Mouse (Mus musculus): ENCODE results near the gene Mapk8ip2.

Gene Mapk8ip2

GRCm38 (mm10) chr15:89452906-89453864 is 528 bp upstream of the Mapk8ip2 start:
- peak; percentile 34 for DNase-seq (ENCODE audit: low spot score)

GRCm38 (mm10) chr15:89454857-89455256 is 1.1 kb downstream of the Mapk8ip2 start:
- no peak for DNase-seq (ENCODE audit: low spot score)

GRCm38 (mm10) chr15:89455642-89456041 is 1.9 kb downstream of the Mapk8ip2 start:
- no peak for DNase-seq (ENCODE audit: low spot score)

- DNase-seq (ENCODE audit: low spot score) = peak; percentile 20
These were observed 5.2 kb downstream of the Mapk8ip2 start for GRCm38 (mm10) chr15:89458942-89459341.

- no peak for DNase-seq (ENCODE audit: low spot score)
These were observed 6.1 kb downstream of the Mapk8ip2 start for GRCm38 (mm10) chr15:89459821-89460220.

GRCm38 (mm10) chr15:89460298-89460697 is 6.6 kb downstream of the Mapk8ip2 start:
- no peak for DNase-seq (ENCODE audit: low spot score)

GRCm38 (mm10) chr15:89461321-89461720 is 7.6 kb downstream of the Mapk8ip2 start:
- no peak for DNase-seq (ENCODE audit: low spot score)

GRCm38 (mm10) chr15:89462176-89462575 is 8.5 kb downstream of the Mapk8ip2 start:
- DNase-seq (ENCODE audit: low spot score) = no peak

- DNase-seq (ENCODE audit: low spot score) = no peak
These were observed 9.9 kb downstream of the Mapk8ip2 start for GRCm38 (mm10) chr15:89463334-89464235.

- DNase-seq (ENCODE audit: low spot score) = no peak
These were observed 11.3 kb downstream of the Mapk8ip2 start for GRCm38 (mm10) chr15:89465052-89465451.

- DNase-seq (ENCODE audit: low spot score) = no peak
These were observed 14.9 kb downstream of the Mapk8ip2 start for GRCm38 (mm10) chr15:89468577-89468976.

- no peak for DNase-seq (ENCODE audit: low spot score)
These were observed 17.8 kb downstream of the Mapk8ip2 start for GRCm38 (mm10) chr15:89471476-89471875.

- DNase-seq (ENCODE audit: low spot score) = no peak
These were observed 19.7 kb downstream of the Mapk8ip2 start for GRCm38 (mm10) chr15:89473370-89473769.

GRCm38 (mm10) chr15:89473921-89474320 is 20.2 kb downstream of the Mapk8ip2 start:
- DNase-seq (ENCODE audit: low spot score) = no peak

- DNase-seq (ENCODE audit: low spot score) = no peak
These were observed 21.0 kb downstream of the Mapk8ip2 start for GRCm38 (mm10) chr15:89474596-89475292.

GRCm38 (mm10) chr15:89475293-89475600 is 21.5 kb downstream of the Mapk8ip2 start:
- DNase-seq (ENCODE audit: low spot score) = no peak

- DNase-seq (ENCODE audit: low spot score) = peak; percentile 91
These were observed 22.1 kb downstream of the Mapk8ip2 start for GRCm38 (mm10) chr15:89475611-89476474.

- DNase-seq (ENCODE audit: low spot score) = no peak
These were observed 22.7 kb downstream of the Mapk8ip2 start for GRCm38 (mm10) chr15:89476475-89476815.

GRCm38 (mm10) chr15:89477091-89477491 is 23.4 kb downstream of the Mapk8ip2 start, which contains the start of gene Arsa:
Gene Arsa, minus strand, starts transcription at chr15:89477425.
- DNase-seq (ENCODE audit: low spot score) = no peak

GRCm38 (mm10) chr15:89477806-89478205 is 24.1 kb downstream of the Mapk8ip2 start:
- no peak for DNase-seq (ENCODE audit: low spot score)

- no peak for DNase-seq (ENCODE audit: low spot score)
These were observed 24.9 kb downstream of the Mapk8ip2 start for GRCm38 (mm10) chr15:89478622-89479021.

Data from T-cell, adult 2 months (primary cell).